In the genomic region with DNA sequence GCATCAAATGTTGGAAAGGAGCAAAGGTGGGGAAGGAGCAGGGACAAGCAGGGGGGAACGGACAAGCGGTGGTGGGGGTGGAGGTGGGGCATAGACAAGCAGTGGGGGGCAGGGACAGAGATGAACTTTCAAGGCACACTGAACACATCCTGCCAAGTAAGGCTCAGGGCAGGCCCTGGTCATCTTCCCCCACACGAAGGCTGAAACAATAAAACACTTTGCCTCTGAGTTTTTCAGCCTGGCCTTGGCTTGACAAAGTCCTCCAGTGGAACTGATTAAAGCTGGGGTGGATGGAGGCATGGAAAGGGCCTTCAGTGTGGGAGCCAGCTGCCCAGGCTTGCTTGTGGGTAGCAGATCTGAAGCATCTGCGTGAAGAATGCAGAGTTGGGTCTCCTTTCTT, we compare ENCODE assay signal across 40 mouse cellular contexts. TPM values are rescaled to one million over a fixed set of nuclear protein-coding genes. Genes with fewer than 3 reads are reported as not detected.
DNase-seq lines count a peak whose midpoint lies in the region; ATAC-seq lines count a peak whose summit lies in the region.
"Had no signal": no experiment of that assay in that cellular context is flagged by ENCODE, and none has a peak within 500 bp of the region (broad histone marks: within the 10 kb centered on the region; RNA-seq: fewer than 3 reads in every experiment).

No protein-coding gene starts in this region.

- no peak overlapping the region for H3K4me2 ChIP-seq in forebrain, embryonic 16.5 days (ENCODE audit: low read length)
- H3K4me2 ChIP-seq: embryonic facial prominence, embryonic 12.5 days; midbrain, embryonic 13.5 days; neural tube, embryonic 13.5 days had no signal

- no peak overlapping the region for H3K9ac ChIP-seq in forebrain, embryonic 16.5 days (replicated peaks; ENCODE audit: low read depth, low read length)
- H3K9ac ChIP-seq: embryonic facial prominence, embryonic 12.5 days; liver, postnatal 0 days; midbrain, embryonic 13.5 days; neural tube, embryonic 13.5 days had no signal

- no peaks in the 10 kb centered on the region for H3K9me3 ChIP-seq in forebrain, embryonic 16.5 days (ENCODE audit: control insufficient read depth, low read length)
- H3K9me3 ChIP-seq: embryonic facial prominence, embryonic 12.5 days; midbrain, embryonic 13.5 days; neural tube, embryonic 13.5 days had no signal

- no peaks in the 10 kb centered on the region for H3K36me3 ChIP-seq in forebrain, embryonic 16.5 days (ENCODE audit: control insufficient read depth, insufficient read depth)
- H3K36me3 ChIP-seq: embryonic facial prominence, embryonic 12.5 days; midbrain, embryonic 13.5 days; neural tube, embryonic 13.5 days had no signal

- 56% methylated on average over 4 of the region's 4 CpGs for WGBS in forebrain, embryonic 16.5 days

- no peak for ATAC-seq in forebrain, embryonic 16.5 days
- ATAC-seq: activated CD4-positive, CD25-positive, alpha-beta regulatory T cell, adult 4 months; forebrain, embryonic 14.5 days; hindbrain, embryonic 16.5 days; liver, postnatal 0 days; midbrain, embryonic 13.5 days had no signal

- peak; percentile 18 for DNase-seq in heart, adult 11 months
- no peak for DNase-seq in heart, adult 8-10 months (ENCODE audit: low spot score)
- DNase-seq in ovary, adult 18-20 months (ENCODE audit: low spot score): peak; percentile 72
- DNase-seq in ovary, postnatal 14 days (ENCODE audit: low spot score): no peak
- peak; percentile 64 to 76 for DNase-seq in adrenal gland, postnatal 36 days
- DNase-seq in gastrocnemius, postnatal 4 days (ENCODE audit: low spot score in 2 of 2): no peak
- DNase-seq: cerebellum, adult 8-10 months; cerebellum, postnatal 25 days; gastrocnemius, postnatal 25 days; heart, adult 2 months; heart, postnatal 14 days; kidney, adult 2 months; kidney, postnatal 36 days; layer of hippocampus, postnatal 36 days; liver, postnatal 0 days; lung, postnatal 36 days; right cerebral cortex, adult 18-20 months; spleen, adult 18-20 months had no signal

- no peaks in the 10 kb centered on the region for H3K4me1 ChIP-seq in forebrain, embryonic 16.5 days (replicated peaks; ENCODE audit: control insufficient read depth, insufficient read depth, low read length)
- H3K4me1 ChIP-seq: midbrain, embryonic 13.5 days; neural tube, embryonic 13.5 days had no signal

- H3K27ac ChIP-seq in forebrain, embryonic 16.5 days (ENCODE audit: low read length): no peak overlapping the region
- H3K27ac ChIP-seq: embryonic facial prominence, embryonic 12.5 days; heart, adult 2 months; midbrain, embryonic 13.5 days; neural tube, embryonic 13.5 days had no signal

- H3K27me3 ChIP-seq in forebrain, embryonic 16.5 days (replicated peaks; ENCODE audit: control insufficient read depth, insufficient read depth, low read length): no peaks in the 10 kb centered on the region
- H3K27me3 ChIP-seq: CH12.LX; midbrain, embryonic 13.5 days; neural tube, embryonic 13.5 days had no signal

- H3K4me3 ChIP-seq in forebrain, embryonic 16.5 days (replicated peaks; ENCODE audit: low read length): no peak overlapping the region
- H3K4me3 ChIP-seq: embryonic facial prominence, embryonic 12.5 days; heart, adult 2 months; midbrain, embryonic 13.5 days; neural tube, embryonic 13.5 days had no signal

RNA-seq across cellular contexts. Expression of a gene that starts 9.3 kb away (rescaled TPM):
- 1 to 10 TPM in 2 of 4 experiments, under 1 TPM in 2; 0.57 to 1.8 (median 1.1) TPM for total RNA-seq in heart, adult 8-10 months (2022)
- total RNA-seq in adrenal gland, postnatal 36 days (2021): 10 to 100 TPM in 1 of 2 experiments, 1 to 10 TPM in 1; 1.8 to 14.0 TPM
- polyA plus RNA-seq in forebrain, embryonic 16.5 days (2015; fragmentation: Nextera tagmentation; extraction: Ambion mirVana): 18.3 and 20.9 TPM in 2 replicates
- total RNA-seq in gastrocnemius, postnatal 4 days (2021): not detected
- total RNA-seq: gastrocnemius, postnatal 25 days had no signal
- polyA plus RNA-seq: liver, adult 2 months had no signal

RNA-seq across cellular contexts. Expression of a gene that starts 23.7 kb away (rescaled TPM):
- not detected for total RNA-seq in heart, adult 8-10 months (2022)
- not detected for total RNA-seq in adrenal gland, postnatal 36 days (2021)
- polyA plus RNA-seq in forebrain, embryonic 16.5 days (2015; fragmentation: Nextera tagmentation; extraction: Ambion mirVana): not detected in 2 replicates
- total RNA-seq in gastrocnemius, postnatal 4 days (2021): not detected
- total RNA-seq: CH12.LX; ES-E14; gastrocnemius, adult 18-20 months; gastrocnemius, postnatal 25 days; heart, adult 2 months; heart, postnatal 14 days; layer of hippocampus, postnatal 36 days; left cerebral cortex, postnatal 10 days; liver, adult 2 months; megakaryocyte, adult 5-6 weeks had no signal
- polyA plus RNA-seq: activated CD4-positive, CD25-positive, alpha-beta regulatory T cell, adult 4 months; C2C12; embryonic facial prominence, embryonic 12.5 days; forebrain, embryonic 14.5 days; frontal cortex, adult 2 months; heart, embryonic 14.5 days; hindbrain, embryonic 11.5 days; hindbrain, embryonic 16.5 days; intestine, embryonic 14.5 days; kidney, embryonic 16.5 days; limb, embryonic 11.5 days; liver, adult 2 months; liver, postnatal 0 days; lung, embryonic 16.5 days; midbrain, embryonic 13.5 days; neural tube, embryonic 13.5 days; stomach, embryonic 16.5 days had no signal

RNA-seq across cellular contexts. Expression of a gene that starts 41.2 kb away (rescaled TPM):
- 10 to 100 TPM in 1 of 4 experiments, 1 to 10 TPM in 1, under 1 TPM in 1, not detected in 1; 0.46 to 10.1 (median 6.9) TPM for total RNA-seq in heart, adult 8-10 months (2022)
- 10 to 100 TPM in 1 of 2 experiments, 1 to 10 TPM in 1; 1.1 to 10.4 TPM for total RNA-seq in adrenal gland, postnatal 36 days (2021)
- 0.73 and 1.1 TPM in 2 replicates for polyA plus RNA-seq in forebrain, embryonic 16.5 days (2015; fragmentation: Nextera tagmentation; extraction: Ambion mirVana)
- total RNA-seq in gastrocnemius, postnatal 4 days (2021): 10 to 100 TPM in 1 of 2 experiments, under 1 TPM in 1; 0.29 to 31.2 TPM
- total RNA-seq: liver, adult 2 months had no signal
- polyA plus RNA-seq: liver, adult 2 months had no signal

Comparison
In these comparisons a context has a peak if more than half of its experiments do, and no peak if none do; other contexts are left out.
1. DNase-seq: peak in heart, adult 11 months (single experiment), ovary, adult 18-20 months (single experiment) and adrenal gland, postnatal 36 days (2 of 2); none in heart, adult 8-10 months (single experiment), ovary, postnatal 14 days (single experiment) and gastrocnemius, postnatal 4 days (0 of 2).